Mouse (Mus musculus) bone marrow macrophage, adult 2 months (primary cell): ENCODE measurements around the gene Sulf2.

Experiments
- CTCF ChIP-seq: IDR thresholded peaks from 2 replicates; pipeline ENCODE4 v1.5.1; 2012; ENCODE audit warnings: low read depth, mild to moderate bottlenecking, low read length, moderate library complexity
- POLR2A ChIP-seq: IDR thresholded peaks from 2 replicates; pipeline ENCODE4 v1.6.1; 2012; ENCODE audit warnings: mild to moderate bottlenecking, low read depth, low read length, borderline replicate concordance

- no peak for TF ChIP-seq CTCF
- TF ChIP-seq POLR2A = no peak
Observed at GRCm38 (mm10) chr2:166180744-166181508, 25.5 kb upstream of the Sulf2 start.
